Mouse (Mus musculus) frontal cortex, postnatal 25 days (tissue): Measurements from ENCODE around the gene Tex261.
A peak's percentile ranks its signal among the peaks of the same experiment; 100 is the strongest.

Experiments
- DNase-seq, 2 experiments: peaks; one replicate each; pipeline ENCODE4 v3.0.0; 2022; ENCODE audit warnings: low spot score in 2 of 2

Tex261 gene

DNA sequence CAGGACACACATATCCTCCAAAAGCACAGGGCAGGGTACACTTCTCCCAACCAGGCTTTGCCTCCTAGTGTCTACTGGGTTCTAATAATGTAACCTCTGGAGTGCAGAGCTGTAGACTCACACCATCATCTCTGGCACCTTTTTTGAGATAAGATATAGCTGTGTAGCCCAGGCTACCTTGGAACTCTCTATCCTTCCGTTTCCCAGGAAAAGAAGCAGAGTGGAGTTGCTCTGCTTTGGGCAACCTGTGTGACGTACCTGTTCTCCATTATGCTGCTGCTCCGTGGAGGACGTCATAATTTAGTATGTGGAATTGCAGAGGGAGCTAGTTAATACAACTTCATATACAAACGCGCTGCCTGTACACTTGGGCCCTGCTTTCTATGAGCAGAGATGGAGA lies 13.3 kb downstream of the Tex261 start, which contains the start of gene Ankrd53:
Gene Ankrd53, plus strand, starts transcription at position 301 of the 400 bp plus-strand sequence.
- DNase-seq = no peak

DNA sequence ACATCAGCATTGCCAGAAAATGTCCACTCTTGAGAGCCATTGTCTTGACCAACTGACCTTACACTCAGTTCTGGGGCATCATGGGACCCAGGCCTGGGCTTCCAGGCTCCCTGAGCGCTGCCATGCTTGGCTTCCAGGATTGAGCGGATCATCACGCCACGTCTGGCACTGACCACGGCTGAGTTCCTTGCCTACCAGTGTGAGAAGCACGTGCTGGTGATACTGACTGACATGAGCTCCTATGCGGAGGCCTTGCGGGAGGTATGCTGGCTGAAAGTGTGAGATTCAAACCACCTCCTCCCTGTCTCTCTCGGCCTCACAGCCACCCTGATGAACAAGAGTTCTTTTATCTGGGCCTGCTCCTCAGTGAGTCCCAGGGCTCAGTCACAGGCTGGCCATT lies 19.6 kb downstream of the Tex261 start:
- no peak for DNase-seq

GRCm38 (mm10) chr6:83750171-83750684 lies 25.4 kb downstream of the Tex261 start:
- peak in 1 of 2 experiments; percentile 20 for DNase-seq

- no peak for DNase-seq
Measured at GRCm38 (mm10) chr6:83749286-83749685, 26.3 kb downstream of the Tex261 start.

DNA sequence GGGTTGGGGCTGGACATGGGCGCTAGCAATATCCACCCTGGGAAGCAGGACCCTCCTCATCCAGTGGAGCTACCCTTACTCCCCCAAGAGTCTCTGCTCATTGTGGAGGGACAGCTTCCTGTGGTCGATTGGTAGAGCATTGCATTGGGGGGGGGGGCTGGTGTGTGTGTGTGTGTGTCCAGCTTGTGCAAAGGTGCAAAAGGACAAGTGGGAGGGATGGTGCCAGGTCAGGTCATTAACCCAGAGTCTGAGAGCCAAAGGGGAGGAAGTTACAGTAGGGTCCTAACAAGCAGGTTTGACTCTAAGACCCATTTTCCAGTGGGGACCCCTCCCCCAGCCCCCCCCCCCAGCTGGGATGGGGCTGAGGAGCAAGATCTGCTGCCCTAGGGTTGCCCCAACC lies 30.1 kb downstream of the Tex261 start:
- no peak for DNase-seq

DNA sequence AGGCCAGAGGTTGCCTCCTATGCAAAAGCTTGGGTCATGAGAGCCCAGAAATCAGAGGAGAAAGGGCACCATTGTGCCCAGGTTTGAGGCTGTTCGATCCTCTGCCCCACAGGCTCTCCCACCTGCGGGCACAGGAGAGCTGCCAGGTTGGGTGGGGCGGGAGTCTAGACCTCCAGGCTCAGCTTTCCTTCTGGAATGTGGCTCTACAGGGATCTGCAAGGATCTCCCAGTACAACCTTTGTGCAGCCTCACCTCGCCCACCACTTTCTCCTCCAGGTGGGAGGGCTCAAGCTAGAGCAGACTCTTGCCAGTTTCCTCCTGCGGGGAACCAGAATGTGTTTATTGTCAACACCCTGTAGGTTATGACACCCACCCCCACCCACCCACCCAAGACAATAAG lies 31.1 kb downstream of the Tex261 start:
- no peak for DNase-seq

DNA sequence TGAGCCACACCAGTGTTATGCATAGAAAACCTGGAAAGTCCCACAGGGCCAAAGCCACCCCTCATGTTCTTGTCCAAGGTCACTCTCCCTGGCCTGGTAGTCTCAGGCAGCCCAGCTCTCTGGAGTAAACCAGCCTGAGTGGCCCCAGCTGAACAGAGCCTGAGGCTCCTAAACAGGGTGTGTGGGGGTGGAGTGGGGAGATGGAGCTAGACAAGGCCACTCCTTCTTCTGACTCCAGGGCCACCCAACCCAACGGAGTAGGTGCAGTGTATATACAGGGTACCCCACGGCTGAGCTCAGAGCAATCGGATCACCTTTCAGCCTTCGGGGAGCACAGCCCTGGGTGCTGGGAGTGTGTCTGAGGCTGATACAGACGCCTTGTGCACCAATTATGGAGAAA lies 31.5 kb downstream of the Tex261 start:
- DNase-seq = no peak

DNA sequence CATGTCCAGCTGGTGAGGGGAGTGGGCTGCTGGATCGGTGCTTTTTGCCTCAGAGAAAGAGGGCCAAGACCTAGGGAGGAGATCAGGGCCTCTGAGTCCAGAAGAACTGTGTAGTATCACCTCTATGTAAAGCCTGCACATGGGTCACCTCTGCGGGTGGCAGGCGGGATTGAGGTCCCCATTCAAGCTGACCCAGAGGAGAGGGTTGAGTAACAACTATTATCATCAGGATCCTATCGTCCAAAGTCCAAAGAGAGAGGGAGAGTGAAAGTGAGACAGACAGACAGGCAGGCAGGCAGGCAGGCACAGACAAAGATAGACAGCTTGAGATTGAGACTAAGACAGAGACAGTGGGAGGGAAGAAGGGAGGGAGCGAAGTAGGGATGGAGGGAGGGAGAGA lies 32.4 kb downstream of the Tex261 start:
- no peak for DNase-seq

- DNase-seq = no peak
Measured at GRCm38 (mm10) chr6:83742761-83743160, 32.9 kb downstream of the Tex261 start, which contains the start of gene Atp6v1b1. Gene Atp6v1b1, plus strand, starts transcription at chr6:83742990.

- DNase-seq = no peak
Measured at GRCm38 (mm10) chr6:83738596-83738995, 37.0 kb downstream of the Tex261 start.

- DNase-seq = no peak
Measured at GRCm38 (mm10) chr6:83737311-83737710, 38.3 kb downstream of the Tex261 start.

DNA sequence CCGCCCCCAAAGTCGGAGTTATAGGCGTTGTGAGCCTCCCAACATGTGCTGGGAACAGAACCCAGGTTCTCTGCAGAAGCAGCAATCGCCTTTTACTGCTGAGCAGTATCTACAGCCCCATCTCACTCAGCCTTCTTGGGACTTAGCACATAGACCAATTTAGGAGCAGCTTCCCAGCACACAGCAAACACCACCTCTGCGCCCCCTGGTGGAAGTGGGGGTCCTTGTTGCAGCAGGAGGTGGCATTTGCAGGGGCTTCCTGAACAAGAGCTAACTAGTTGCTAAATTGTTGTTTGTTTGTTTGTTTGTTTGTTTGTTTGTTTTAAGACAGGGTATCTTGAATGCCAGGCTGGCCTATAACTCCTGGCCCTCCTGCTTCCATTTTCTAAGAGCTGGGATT lies 44.5 kb downstream of the Tex261 start:
- no peak for DNase-seq

GRCm38 (mm10) chr6:83729350-83729970 lies 46.2 kb downstream of the Tex261 start:
- DNase-seq = no peak

- DNase-seq = no peak
Measured at GRCm38 (mm10) chr6:83728488-83728887, 47.1 kb downstream of the Tex261 start.

GRCm38 (mm10) chr6:83727178-83727577 lies 48.4 kb downstream of the Tex261 start:
- no peak for DNase-seq

GRCm38 (mm10) chr6:83722526-83722925 lies 53.1 kb downstream of the Tex261 start:
- no peak for DNase-seq
